Mouse (Mus musculus) gastrocnemius, adult 8-10 months (tissue): Measurements from ENCODE around the gene Tmppe. TPM values are rescaled to one million over a fixed set of nuclear protein-coding genes. Genes with fewer than 3 reads are reported as not detected.

Experiments used
- DNase-seq, 2 experiments: peaks; one replicate each; pipeline ENCODE4 v3.0.0; 2022; ENCODE audit warnings: low spot score in 2 of 2
- total RNA-seq, 4 experiments: library from RNA; stranded (reverse); gene quantifications; 2 replicates each; pipeline ENCODE4 v1.2.4; 2022

Tmppe gene
- total RNA-seq, 4 experiments from 2014 or later, result 1.1 to 1.7 (median 1.4) TPM

GRCm38 (mm10) chr9:114394677-114395076 lies 6.2 kb upstream of the Tmppe start:
- DNase-seq, result no peak

- no peak for DNase-seq
Measured at GRCm38 (mm10) chr9:114395258-114395657, 5.6 kb upstream of the Tmppe start.

GRCm38 (mm10) chr9:114399680-114400079 lies 1.2 kb upstream of the Tmppe start:
- DNase-seq, result no peak

- DNase-seq, result no peak
Measured at GRCm38 (mm10) chr9:114400588-114400948, 337 bp upstream of the Tmppe start.

GRCm38 (mm10) chr9:114401685-114402080 lies 778 bp downstream of the Tmppe start:
- DNase-seq, result no peak

- no peak for DNase-seq
Measured at GRCm38 (mm10) chr9:114407676-114408075, 6.8 kb downstream of the Tmppe start.

- DNase-seq, result no peak
Measured at GRCm38 (mm10) chr9:114410313-114410862, 9.5 kb downstream of the Tmppe start.

- no peak for DNase-seq
Measured at GRCm38 (mm10) chr9:114411295-114411694, 10.4 kb downstream of the Tmppe start.

GRCm38 (mm10) chr9:114412406-114412805 lies 11.5 kb downstream of the Tmppe start:
- no peak for DNase-seq

GRCm38 (mm10) chr9:114413866-114414265 lies 13.0 kb downstream of the Tmppe start:
- no peak for DNase-seq

- DNase-seq, result no peak
Measured at GRCm38 (mm10) chr9:114415701-114416100, 14.8 kb downstream of the Tmppe start.

GRCm38 (mm10) chr9:114416646-114417517 lies 16.0 kb downstream of the Tmppe start:
- DNase-seq, result no peak

GRCm38 (mm10) chr9:114418187-114418586 lies 17.3 kb downstream of the Tmppe start:
- no peak for DNase-seq

GRCm38 (mm10) chr9:114420443-114420842 lies 19.5 kb downstream of the Tmppe start:
- DNase-seq, result no peak

- DNase-seq, result no peak
Measured at GRCm38 (mm10) chr9:114421045-114421444, 20.1 kb downstream of the Tmppe start.

GRCm38 (mm10) chr9:114421797-114422196 lies 20.9 kb downstream of the Tmppe start:
- no peak for DNase-seq

GRCm38 (mm10) chr9:114425576-114425975 lies 24.7 kb downstream of the Tmppe start:
- no peak for DNase-seq

GRCm38 (mm10) chr9:114426201-114426600 lies 25.3 kb downstream of the Tmppe start:
- DNase-seq, result no peak

- DNase-seq, result no peak
Measured at GRCm38 (mm10) chr9:114427425-114427824, 26.5 kb downstream of the Tmppe start.

- no peak for DNase-seq
Measured at GRCm38 (mm10) chr9:114428103-114428834, 27.4 kb downstream of the Tmppe start.

- DNase-seq, result no peak
Measured at GRCm38 (mm10) chr9:114435668-114436067, 34.8 kb downstream of the Tmppe start.

GRCm38 (mm10) chr9:114440548-114440947 lies 39.6 kb downstream of the Tmppe start:
- no peak for DNase-seq
